Mouse (Mus musculus): ENCODE results near the gene Uckl1.
A peak's percentile ranks its signal among the peaks of the same experiment; 100 is the strongest.

Gene Uckl1

GRCm38 (mm10) chr2:181590471-181590870 is 5.8 kb upstream of the Uckl1 start:
- DNase-seq (ENCODE audit: extremely low read depth, insufficient read length, low spot score), result no peak

DNA sequence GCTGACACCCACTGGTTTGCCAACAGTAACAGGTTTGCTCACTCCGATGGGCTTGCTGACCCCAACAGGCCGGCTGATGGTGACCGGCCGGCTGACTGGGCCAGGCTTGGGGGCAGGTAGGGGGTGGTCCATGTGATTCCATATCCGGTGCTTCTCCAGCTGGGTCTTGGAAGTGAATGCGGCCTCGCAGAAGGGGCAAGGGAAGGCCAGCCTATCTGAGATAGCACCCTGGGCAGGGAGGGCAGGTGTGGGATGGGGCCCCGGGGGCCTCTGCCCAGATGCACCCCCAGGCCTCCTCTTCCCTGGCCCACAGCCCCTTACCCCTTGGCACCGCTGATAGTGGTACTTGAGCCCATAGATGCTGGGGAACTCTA is 5.0 kb upstream of the Uckl1 start:
- no peak for DNase-seq (ENCODE audit: extremely low read depth, insufficient read length, low spot score)

- DNase-seq (ENCODE audit: extremely low read depth, insufficient read length, low spot score), result no peak
These were observed 4.5 kb upstream of the Uckl1 start for GRCm38 (mm10) chr2:181589011-181589731.

DNA sequence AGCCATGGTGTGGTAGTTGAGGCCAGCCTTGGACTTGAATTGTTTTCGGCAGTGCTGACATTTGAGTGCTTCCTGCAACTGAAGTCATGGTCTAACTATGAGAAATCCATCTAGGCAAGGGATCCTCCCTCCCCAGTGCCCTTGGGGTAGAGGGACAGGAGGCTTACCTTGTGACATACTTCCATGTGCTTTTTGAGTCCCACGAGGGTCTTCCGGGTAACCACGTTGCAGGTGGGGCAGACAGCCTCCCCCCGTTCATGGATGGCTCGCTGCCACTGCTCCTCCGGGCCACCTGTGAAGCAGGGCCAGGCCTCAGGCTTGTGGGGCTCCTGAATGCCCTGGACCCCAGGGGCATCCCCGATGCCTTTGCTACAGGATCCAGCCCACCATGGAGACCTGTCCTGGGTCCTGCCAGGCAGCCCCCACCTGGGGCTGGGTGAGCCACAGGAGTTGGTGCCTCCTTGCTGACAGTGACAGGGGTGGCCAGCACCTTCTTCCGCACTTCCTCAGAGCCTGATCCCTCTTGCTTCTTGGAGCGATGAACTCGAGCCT is 3.6 kb upstream of the Uckl1 start:
- no peak for DNase-seq (ENCODE audit: extremely low read depth, insufficient read length, low spot score)

- DNase-seq (ENCODE audit: extremely low read depth, insufficient read length, low spot score), result no peak
These were observed 3.1 kb upstream of the Uckl1 start for GRCm38 (mm10) chr2:181587796-181588195.

DNA sequence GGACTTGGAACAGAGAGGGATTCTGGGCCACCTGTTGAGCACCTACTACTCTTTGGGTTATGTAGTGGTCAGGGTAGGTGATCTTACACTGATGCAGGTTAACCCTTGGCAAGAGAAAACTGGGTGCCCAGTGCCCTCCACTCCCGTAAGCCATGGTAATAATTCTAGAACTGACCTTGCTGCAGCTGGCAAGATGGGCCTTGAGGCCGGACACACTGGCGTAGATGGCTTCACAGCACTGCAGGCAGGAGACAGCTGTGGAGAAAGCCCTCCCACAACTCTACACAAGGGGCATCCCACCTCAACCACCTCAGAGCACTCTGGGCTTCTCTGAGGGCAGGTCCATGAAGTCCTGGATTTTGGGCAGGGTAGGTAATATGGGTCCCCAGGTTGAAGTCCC is 1.4 kb upstream of the Uckl1 start:
- DNase-seq (ENCODE audit: extremely low read depth, insufficient read length, low spot score), result no peak

DNA sequence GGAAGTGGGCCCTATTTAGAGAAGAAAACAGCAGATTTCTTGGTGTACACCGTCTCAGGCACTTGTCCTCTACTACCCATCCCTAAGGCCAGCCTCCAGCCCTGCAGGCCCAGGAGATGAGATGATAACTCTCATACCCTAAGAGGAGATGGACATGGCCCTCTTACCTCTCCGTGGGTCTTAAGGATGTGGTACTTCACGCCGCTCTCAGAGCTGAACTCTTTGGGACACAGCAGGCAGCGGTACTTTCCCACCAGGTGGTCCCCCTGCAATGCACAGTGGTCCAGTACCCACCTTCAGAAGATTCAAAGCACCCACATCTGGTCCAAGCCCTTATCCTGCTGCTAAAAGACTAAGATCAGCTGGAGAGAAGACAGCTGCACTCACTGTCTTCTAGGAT is 814 bp upstream of the Uckl1 start:
- no peak for DNase-seq (ENCODE audit: extremely low read depth, insufficient read length, low spot score)

GRCm38 (mm10) chr2:181583460-181584257 is 1.0 kb downstream of the Uckl1 start:
- no peak for DNase-seq (ENCODE audit: extremely low read depth, insufficient read length, low spot score)

- DNase-seq (ENCODE audit: extremely low read depth, insufficient read length, low spot score), result no peak
These were observed 1.8 kb downstream of the Uckl1 start for GRCm38 (mm10) chr2:181582939-181583338.

DNA sequence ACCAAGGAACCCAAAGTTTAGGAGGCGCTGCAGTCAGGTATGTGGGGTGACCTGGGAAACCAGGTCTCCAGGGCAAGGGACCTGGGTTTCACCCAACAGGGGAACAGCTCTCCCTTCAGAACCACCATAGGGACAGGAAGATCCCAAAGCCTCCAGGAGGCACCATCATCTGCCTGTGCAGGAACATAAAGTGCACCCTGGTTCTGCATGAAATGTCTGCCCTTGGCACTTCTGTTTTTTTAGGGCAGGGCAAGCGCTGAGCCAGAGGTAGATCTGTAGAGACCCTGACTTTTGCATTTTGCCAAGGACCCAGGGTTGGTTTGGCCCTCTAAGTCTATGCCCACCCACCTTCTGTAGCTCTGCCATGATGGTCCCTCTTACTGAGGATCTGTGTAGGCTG is 2.3 kb downstream of the Uckl1 start:
- DNase-seq (ENCODE audit: extremely low read depth, insufficient read length, low spot score), result no peak

GRCm38 (mm10) chr2:181581402-181582120 is 3.1 kb downstream of the Uckl1 start:
- peak; percentile 85 for DNase-seq (ENCODE audit: extremely low read depth, insufficient read length, low spot score)

DNA sequence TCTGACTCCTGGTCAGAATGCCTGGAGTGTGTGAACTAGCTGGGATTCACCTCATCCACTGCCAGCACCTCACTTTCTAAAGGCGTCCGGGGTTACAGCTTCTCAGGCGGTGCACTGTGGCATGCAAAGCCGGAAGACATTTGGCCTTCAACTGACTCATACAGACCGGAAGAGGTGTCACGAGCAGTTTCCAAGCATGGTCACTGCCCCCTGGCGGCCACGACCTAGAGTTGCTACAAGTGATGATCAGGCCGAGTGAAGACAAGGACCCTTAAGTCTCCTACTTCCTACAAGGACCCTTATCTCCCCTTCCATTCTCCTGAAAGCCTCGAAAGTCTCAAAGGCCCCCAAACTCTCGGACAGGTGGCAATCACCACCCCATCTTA is 3.7 kb downstream of the Uckl1 start:
- DNase-seq (ENCODE audit: extremely low read depth, insufficient read length, low spot score), result peak; percentile 77

- DNase-seq (ENCODE audit: extremely low read depth, insufficient read length, low spot score), result no peak
These were observed 4.4 kb downstream of the Uckl1 start for GRCm38 (mm10) chr2:181580131-181580772.

DNA sequence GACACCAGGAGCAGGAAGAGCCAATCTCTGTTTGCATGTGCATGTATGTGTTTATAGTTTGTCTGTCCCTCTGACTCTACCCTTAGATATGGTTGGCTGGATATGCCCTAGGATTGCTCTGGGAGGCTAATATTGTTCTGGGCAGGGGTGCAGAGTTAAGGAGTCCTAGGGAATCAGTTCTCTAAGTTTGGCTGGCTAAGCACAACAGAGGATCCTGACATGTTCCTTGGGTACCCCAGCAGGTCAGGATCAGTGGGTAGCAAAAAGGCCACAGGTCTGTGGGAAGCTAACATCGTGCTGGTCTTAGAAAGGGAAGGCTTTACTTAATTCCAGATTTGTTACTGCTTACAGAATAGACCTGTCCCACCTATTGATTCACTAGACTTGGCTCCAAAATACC is 5.0 kb downstream of the Uckl1 start:
- no peak for DNase-seq (ENCODE audit: extremely low read depth, insufficient read length, low spot score)

DNA sequence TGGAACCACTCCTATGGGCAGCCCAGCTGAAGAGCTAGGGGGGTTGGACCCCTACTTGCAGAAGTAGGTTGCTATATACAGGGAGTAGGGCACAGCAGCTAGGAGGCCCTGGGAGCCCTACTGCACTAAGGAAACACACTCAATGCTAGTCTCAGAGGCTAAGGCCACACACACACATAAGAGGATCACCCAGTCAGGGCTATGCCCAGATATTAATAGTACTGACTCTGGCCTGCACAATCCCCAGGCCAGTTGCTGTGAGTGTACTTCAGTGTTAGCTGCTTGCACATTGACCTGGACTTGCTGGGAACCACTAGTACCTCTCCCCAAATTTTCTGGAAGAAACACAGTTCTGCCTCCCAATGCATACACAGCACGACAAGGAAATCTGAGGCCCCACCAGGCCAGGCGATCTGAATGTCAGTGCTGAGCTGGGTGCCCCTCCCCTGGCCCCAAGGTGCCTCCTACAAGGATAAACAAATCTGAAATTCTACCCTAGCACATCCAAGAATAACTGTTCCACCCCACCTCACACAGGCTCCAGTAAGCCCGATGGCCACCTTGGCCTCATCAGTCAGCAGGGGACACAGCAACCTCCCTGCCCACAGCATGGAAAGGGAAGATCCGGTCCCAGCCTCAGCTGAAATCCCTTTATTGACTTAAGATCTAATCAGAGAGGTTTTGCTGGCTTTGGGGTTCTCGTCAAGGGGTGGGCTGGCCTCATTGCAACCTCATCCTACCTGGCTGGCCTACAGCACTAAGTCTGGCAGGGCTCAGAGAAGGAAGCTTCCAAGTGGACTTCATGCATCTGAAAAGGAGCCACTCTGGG is 5.7 kb downstream of the Uckl1 start:
- DNase-seq (ENCODE audit: extremely low read depth, insufficient read length, low spot score), result no peak

DNA sequence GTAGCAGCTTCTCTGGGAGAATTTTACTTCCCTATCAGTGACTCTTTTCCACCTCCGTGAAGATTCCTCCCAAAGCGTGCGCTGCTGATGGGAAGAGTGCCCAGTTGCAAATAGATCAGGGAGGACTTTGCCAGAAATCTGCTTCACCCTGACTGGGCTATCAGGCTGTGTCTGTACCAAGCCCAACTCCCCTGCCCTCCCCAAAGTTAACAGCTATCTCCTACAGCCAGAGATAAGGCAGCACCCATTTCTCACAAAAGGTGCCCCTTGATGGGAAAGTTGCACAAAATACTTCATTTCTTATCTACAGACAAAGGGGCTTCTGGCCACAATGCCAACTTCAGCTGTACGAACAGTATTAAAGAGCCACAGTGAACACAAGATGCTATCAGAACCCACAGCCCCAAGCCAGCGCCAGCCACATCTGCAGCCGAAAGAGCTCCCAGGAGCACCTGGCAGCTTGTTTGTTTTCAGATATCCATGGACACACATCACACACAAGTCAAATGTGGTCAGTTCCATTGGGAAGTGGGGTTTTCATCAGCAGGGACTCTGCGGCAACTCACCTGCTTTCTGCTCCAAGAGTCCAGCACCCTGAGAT is 6.6 kb downstream of the Uckl1 start:
- no peak for DNase-seq (ENCODE audit: extremely low read depth, insufficient read length, low spot score)

DNA sequence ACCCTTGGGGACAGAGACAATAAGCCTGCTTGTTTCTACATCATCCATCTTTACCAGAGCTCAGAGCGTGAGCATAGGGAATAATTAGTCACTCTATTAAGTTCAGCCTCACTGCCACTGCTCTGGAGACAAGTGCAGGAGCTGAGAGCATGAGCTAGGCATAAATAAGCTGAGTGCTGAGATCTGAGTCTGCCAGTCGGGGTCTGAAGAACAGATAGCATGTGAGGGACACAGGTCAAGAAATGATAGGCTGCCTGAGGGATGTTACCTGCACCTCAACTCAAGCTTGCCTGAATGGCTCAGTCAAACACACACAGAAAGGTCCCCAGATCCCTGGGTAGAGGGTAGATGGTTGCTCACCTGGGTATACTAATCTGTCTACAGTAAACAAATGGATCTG is 7.6 kb downstream of the Uckl1 start:
- DNase-seq (ENCODE audit: extremely low read depth, insufficient read length, low spot score), result no peak

GRCm38 (mm10) chr2:181576613-181577012 is 8.1 kb downstream of the Uckl1 start:
- DNase-seq (ENCODE audit: extremely low read depth, insufficient read length, low spot score), result no peak

GRCm38 (mm10) chr2:181574921-181575545 is 9.7 kb downstream of the Uckl1 start:
- DNase-seq (ENCODE audit: extremely low read depth, insufficient read length, low spot score), result no peak

All from 3134 (cell line).